Mouse (Mus musculus): ENCODE measurements at regions not wholly inside any gene's neighbourhood (a gene's known extent, or its start where the extent isn't known, plus 50 kb on each side); places are given as distances from the start of the nearest gene placed in this dataset.

GRCm38 (mm10) chr12:46950223-46950779 lies 131.6 kb upstream of the Nova1 start:
- WGBS, result 84% methylated on average over 3 of the region's 3 CpGs
- ATAC-seq (replicated peaks; ENCODE audit: low FRiP score), result no peak
- no peak overlapping the region for H3K9ac ChIP-seq
- H3K9me3 ChIP-seq (replicated peaks), result no peaks in the 10 kb centered on the region
- no peak overlapping the region for H3K4me2 ChIP-seq
- no peak overlapping the region for H3K4me3 ChIP-seq (replicated peaks)
- no peaks in the 10 kb centered on the region for H3K4me1 ChIP-seq
- H3K36me3 ChIP-seq, result no peaks in the 10 kb centered on the region
- H3K27me3 ChIP-seq, result no peaks in the 10 kb centered on the region
- H3K27ac ChIP-seq, result no peak overlapping the region

- Histone ChIP-seq H3K9ac (no peak overlapping the region), H3K4me1 (no peaks in the 10 kb centered on the region), H3K9me3 (replicated peaks) (no peaks in the 10 kb centered on the region), H3K27ac (no peak overlapping the region), H3K36me3 (no peaks in the 10 kb centered on the region), H3K4me3 (replicated peaks) (no peak overlapping the region), H3K4me2 (no peak overlapping the region), H3K27me3 (no peaks in the 10 kb centered on the region)
- ATAC-seq (replicated peaks; ENCODE audit: low FRiP score), result no peak
These were observed 127.0 kb upstream of the Nova1 start for GRCm38 (mm10) chr12:46945707-46946106.

GRCm38 (mm10) chr12:46931086-46931485 lies 112.4 kb upstream of the Nova1 start:
- H3K9me3 ChIP-seq (replicated peaks), result no peaks in the 10 kb centered on the region
- no peak overlapping the region for H3K4me2 ChIP-seq
- H3K9ac ChIP-seq, result no peak overlapping the region
- H3K27ac ChIP-seq, result no peak overlapping the region
- ATAC-seq (replicated peaks; ENCODE audit: low FRiP score), result no peak
- no peaks in the 10 kb centered on the region for H3K4me1 ChIP-seq
- H3K4me3 ChIP-seq (replicated peaks), result no peak overlapping the region
- no peaks in the 10 kb centered on the region for H3K36me3 ChIP-seq
- H3K27me3 ChIP-seq, result no peaks in the 10 kb centered on the region

GRCm38 (mm10) chr12:46917286-46917685 lies 98.6 kb upstream of the Nova1 start:
- H3K9ac ChIP-seq, result no peak overlapping the region
- ATAC-seq (replicated peaks; ENCODE audit: low FRiP score), result no peak
- H3K4me1 ChIP-seq, result no peaks in the 10 kb centered on the region
- H3K27ac ChIP-seq, result no peak overlapping the region
- no peaks in the 10 kb centered on the region for H3K27me3 ChIP-seq
- H3K9me3 ChIP-seq (replicated peaks), result no peaks in the 10 kb centered on the region
- H3K36me3 ChIP-seq, result no peaks in the 10 kb centered on the region
- H3K4me3 ChIP-seq (replicated peaks), result no peak overlapping the region
- WGBS, result 73% methylated on average over 4 of the region's 4 CpGs
- no peak overlapping the region for H3K4me2 ChIP-seq

- Histone ChIP-seq H3K4me2 (no peak overlapping the region), H3K27me3 (no peaks in the 10 kb centered on the region), H3K36me3 (no peaks in the 10 kb centered on the region), H3K27ac (no peak overlapping the region), H3K9me3 (replicated peaks) (no peaks in the 10 kb centered on the region), H3K9ac (no peak overlapping the region), H3K4me3 (replicated peaks) (no peak overlapping the region), H3K4me1 (no peaks in the 10 kb centered on the region)
- WGBS, result 89% methylated on average over 3 of the region's 3 CpGs
- ATAC-seq (replicated peaks; ENCODE audit: low FRiP score), result no peak
These were observed 59.4 kb upstream of the Nova1 start for GRCm38 (mm10) chr12:46878164-46878563.

- 30% methylated on average over 2 of the region's 2 CpGs for WGBS
- no peak for ATAC-seq (replicated peaks; ENCODE audit: low FRiP score)
- no peaks in the 10 kb centered on the region for H3K9me3 ChIP-seq (replicated peaks)
- H3K27ac ChIP-seq, result no peak overlapping the region
- H3K36me3 ChIP-seq, result no peaks in the 10 kb centered on the region
- H3K4me1 ChIP-seq, result no peaks in the 10 kb centered on the region
- H3K4me3 ChIP-seq (replicated peaks), result no peak overlapping the region
- no peak overlapping the region for H3K9ac ChIP-seq
- H3K27me3 ChIP-seq, result no peaks in the 10 kb centered on the region
- no peak overlapping the region for H3K4me2 ChIP-seq
These were observed 51.4 kb upstream of the Nova1 start for GRCm38 (mm10) chr12:46870130-46870529.

All from kidney, embryonic 15.5 days (tissue).